Comparison of ENCODE assay signal across 16 mouse cellular contexts in genomic region chr14:120416886-120417285, GRCm38 (mm10).
DNase-seq lines count a peak whose midpoint lies in the region; ATAC-seq and TF ChIP-seq lines count a peak whose summit lies in the region.
"Had no signal": no experiment of that assay in that cellular context is flagged by ENCODE, and none has a peak within 500 bp of the region (broad histone marks: within the 10 kb centered on the region; RNA-seq: fewer than 3 reads in every experiment).

No protein-coding gene starts in this region.

- H3K4me1 ChIP-seq in lung, embryonic 14.5 days (ENCODE audit: insufficient read depth), result peaks cover 4% of the 10 kb centered on the region; the same call in 1 of the 2 replicates
- no peaks in the 10 kb centered on the region for H3K4me1 ChIP-seq in embryonic facial prominence, embryonic 15.5 days
- H3K4me1 ChIP-seq in midbrain, embryonic 15.5 days, result no peaks in the 10 kb centered on the region
- H3K4me1 ChIP-seq: limb, embryonic 12.5 days; neural tube, embryonic 15.5 days had no signal

- DNase-seq in heart, adult 11 months, result peak; percentile 87
- no peak for DNase-seq in heart, postnatal 25 days (ENCODE audit: low spot score)
- DNase-seq in lung, embryonic 14.5 days, result peak; percentile 79
- no peak for DNase-seq in lung, postnatal 36 days
- DNase-seq in gastrocnemius, postnatal 25 days, result peak; percentile 60
- DNase-seq: adrenal gland, postnatal 10 days; heart, postnatal 36 days; kidney, postnatal 25 days; right cerebral cortex, adult 18-20 months; thymus, adult 18-20 months had no signal

- ATAC-seq in lung, embryonic 14.5 days (ENCODE audit: insufficient read depth), result peak; percentile 88
- ATAC-seq in embryonic facial prominence, embryonic 15.5 days (ENCODE audit: insufficient number of reproducible peaks, low FRiP score, low TSS enrichment, low read depth), result peak; percentile 74
- no peak for ATAC-seq in midbrain, embryonic 15.5 days (replicated peaks)
- ATAC-seq: hindbrain, postnatal 0 days had no signal

- no peaks in the 10 kb centered on the region for H3K9me3 ChIP-seq in lung, embryonic 14.5 days (ENCODE audit: low read depth, low read length)
- H3K9me3 ChIP-seq in embryonic facial prominence, embryonic 15.5 days (replicated peaks), result no peaks in the 10 kb centered on the region
- H3K9me3 ChIP-seq in midbrain, embryonic 15.5 days, result no peaks in the 10 kb centered on the region
- H3K9me3 ChIP-seq: G1E; limb, embryonic 12.5 days; neural tube, embryonic 15.5 days had no signal

- intact Hi-C loops in heart, postnatal 25 days (cut with DNase I), result loop anchor here (5.0 kb wide), 1 partner anchor 245 kb away; no protein-coding TSS in a partner anchor

- H3K9ac ChIP-seq in lung, embryonic 14.5 days, result no peak overlapping the region
- H3K9ac ChIP-seq in embryonic facial prominence, embryonic 15.5 days, result no peak overlapping the region
- no peak overlapping the region for H3K9ac ChIP-seq in midbrain, embryonic 15.5 days
- H3K9ac ChIP-seq: limb, embryonic 12.5 days; neural tube, embryonic 15.5 days had no signal

- no peak overlapping the region for H3K4me3 ChIP-seq in lung, embryonic 14.5 days (ENCODE audit: low read depth, low read length)
- H3K4me3 ChIP-seq in embryonic facial prominence, embryonic 15.5 days (replicated peaks), result no peak overlapping the region
- H3K4me3 ChIP-seq in midbrain, embryonic 15.5 days, result no peak overlapping the region
- H3K4me3 ChIP-seq: limb, embryonic 12.5 days; neural tube, embryonic 15.5 days had no signal

- WGBS in lung, embryonic 14.5 days, result 49% methylated on average over 9 of the region's 9 CpGs
- 42% methylated on average over 9 of the region's 9 CpGs for WGBS in embryonic facial prominence, embryonic 15.5 days
- WGBS in midbrain, embryonic 15.5 days, result 79% methylated on average over 9 of the region's 9 CpGs

- no peak overlapping the region for H3K4me2 ChIP-seq in lung, embryonic 14.5 days
- H3K4me2 ChIP-seq in embryonic facial prominence, embryonic 15.5 days (replicated peaks), result no peak overlapping the region
- no peak overlapping the region for H3K4me2 ChIP-seq in midbrain, embryonic 15.5 days
- H3K4me2 ChIP-seq: limb, embryonic 12.5 days; neural tube, embryonic 15.5 days had no signal

- H3K36me3 ChIP-seq in lung, embryonic 14.5 days (ENCODE audit: insufficient read depth), result peaks cover 48% of the 10 kb centered on the region
- peaks cover 61% of the 10 kb centered on the region for H3K36me3 ChIP-seq in embryonic facial prominence, embryonic 15.5 days
- H3K36me3 ChIP-seq in midbrain, embryonic 15.5 days (replicated peaks), result no peaks in the 10 kb centered on the region

- H3K27me3 ChIP-seq in lung, embryonic 14.5 days (ENCODE audit: insufficient read depth, low read length), result no peaks in the 10 kb centered on the region
- H3K27me3 ChIP-seq in embryonic facial prominence, embryonic 15.5 days, result no peaks in the 10 kb centered on the region
- no peaks in the 10 kb centered on the region for H3K27me3 ChIP-seq in midbrain, embryonic 15.5 days (replicated peaks)
- H3K27me3 ChIP-seq: limb, embryonic 12.5 days; neural tube, embryonic 15.5 days had no signal

- no peak overlapping the region for H3K27ac ChIP-seq in lung, embryonic 14.5 days (ENCODE audit: low read depth)
- H3K27ac ChIP-seq in embryonic facial prominence, embryonic 15.5 days (replicated peaks), result no peak overlapping the region
- H3K27ac ChIP-seq in midbrain, embryonic 15.5 days, result no peak overlapping the region
- H3K27ac ChIP-seq: hindbrain, postnatal 0 days; limb, embryonic 12.5 days; neural tube, embryonic 15.5 days had no signal

- TF ChIP-seq CTCF in lung, embryonic 14.5 days (IDR thresholded peaks at IDR 0.05; ENCODE audit: low read depth), result no peak

Comparison
In these comparisons a context has a peak if more than half of its experiments do, and no peak if none do; other contexts are left out.
1. DNase-seq: peak in heart, adult 11 months (single experiment), lung, embryonic 14.5 days (single experiment) and gastrocnemius, postnatal 25 days (single experiment); none in heart, postnatal 25 days (single experiment) and lung, postnatal 36 days (single experiment).